Mouse (Mus musculus): ENCODE measurements around the gene Add2. TPM values are rescaled to one million over a fixed set of nuclear protein-coding genes. Genes with fewer than 3 reads are reported as not detected.
A peak's percentile ranks its signal among the peaks of the same experiment; 100 is the strongest.

Add2 gene
- polyA plus RNA-seq, 1 experiment from 2014 or later = 7.0 TPM

GRCm38 (mm10) chr6:86019415-86020237 is 8.9 kb upstream of the Add2 start:
- no peaks in the 10 kb centered on the region for H3K36me3 ChIP-seq
- H3K9ac ChIP-seq = no peak overlapping the region
- H3K27ac ChIP-seq (replicated peaks) = no peak overlapping the region
- 52% methylated on average over 4 of the region's 4 CpGs for WGBS
- no peak overlapping the region for H3K4me2 ChIP-seq (replicated peaks)
- no peak for ATAC-seq (ENCODE audit: insufficient number of reproducible peaks, low FRiP score, low TSS enrichment, low read depth)
- no peaks in the 10 kb centered on the region for H3K4me1 ChIP-seq
- H3K4me3 ChIP-seq (replicated peaks) = no peak overlapping the region
- no peaks in the 10 kb centered on the region for H3K9me3 ChIP-seq (replicated peaks)
- no peaks in the 10 kb centered on the region for H3K27me3 ChIP-seq

- no peak for ATAC-seq (ENCODE audit: insufficient number of reproducible peaks, low FRiP score, low TSS enrichment, low read depth)
- no peaks in the 10 kb centered on the region for H3K9me3 ChIP-seq (replicated peaks)
- H3K36me3 ChIP-seq = no peaks in the 10 kb centered on the region
- no peaks in the 10 kb centered on the region for H3K4me1 ChIP-seq
- WGBS = 35% methylated on average over 3 of the region's 3 CpGs
- no peak overlapping the region for H3K27ac ChIP-seq (replicated peaks)
- no peaks in the 10 kb centered on the region for H3K27me3 ChIP-seq
- no peak overlapping the region for H3K9ac ChIP-seq
- H3K4me2 ChIP-seq (replicated peaks) = no peak overlapping the region
- no peak overlapping the region for H3K4me3 ChIP-seq (replicated peaks)
Observed at GRCm38 (mm10) chr6:86020948-86021347, 7.5 kb upstream of the Add2 start.

GRCm38 (mm10) chr6:86026632-86027292 is 1.7 kb upstream of the Add2 start:
- Histone ChIP-seq H3K27me3 (peaks cover 28% of the 10 kb centered on the region), H3K9me3 (replicated peaks) (no peaks in the 10 kb centered on the region), H3K4me3 (replicated peaks) (no peak overlapping the region), H3K36me3 (no peaks in the 10 kb centered on the region), H3K4me1 (peaks cover 12% of the 10 kb centered on the region), H3K4me2 (replicated peaks) (no peak overlapping the region), H3K27ac (replicated peaks) (no peak overlapping the region), H3K9ac (no peak overlapping the region)
- WGBS = 79% methylated on average over 8 of the region's 8 CpGs
- ATAC-seq (ENCODE audit: insufficient number of reproducible peaks, low FRiP score, low TSS enrichment, low read depth) = no peak

- Histone ChIP-seq H3K36me3 (no peaks in the 10 kb centered on the region), H3K27ac (replicated peaks) (no peak overlapping the region), H3K4me2 (replicated peaks) (peak overlapping the region; percentile 94), H3K27me3 (peaks cover 28% of the 10 kb centered on the region), H3K9me3 (replicated peaks) (no peaks in the 10 kb centered on the region), H3K4me1 (peaks cover 12% of the 10 kb centered on the region), H3K9ac (no peak overlapping the region), H3K4me3 (replicated peaks) (peak overlapping the region; percentile 47)
- ATAC-seq (ENCODE audit: insufficient number of reproducible peaks, low FRiP score, low TSS enrichment, low read depth) = no peak
- WGBS = 54% methylated on average over 2 of the region's 2 CpGs
Observed at GRCm38 (mm10) chr6:86028150-86028549, 331 bp upstream of the Add2 start.

GRCm38 (mm10) chr6:86029323-86029713 is 837 bp downstream of the Add2 start:
- H3K36me3 ChIP-seq = no peaks in the 10 kb centered on the region
- WGBS = 16% methylated on average over 6 of the region's 6 CpGs
- no peak for ATAC-seq (ENCODE audit: insufficient number of reproducible peaks, low FRiP score, low TSS enrichment, low read depth)
- peak overlapping the region; percentile 47 for H3K4me3 ChIP-seq (replicated peaks)
- H3K27me3 ChIP-seq = peaks cover 28% of the 10 kb centered on the region
- H3K9me3 ChIP-seq (replicated peaks) = no peaks in the 10 kb centered on the region
- H3K4me2 ChIP-seq (replicated peaks) = peak overlapping the region; percentile 94
- H3K4me1 ChIP-seq = peaks cover 12% of the 10 kb centered on the region
- H3K9ac ChIP-seq = no peak overlapping the region
- no peak overlapping the region for H3K27ac ChIP-seq (replicated peaks)

- H3K27me3 ChIP-seq = peaks cover 28% of the 10 kb centered on the region
- H3K4me1 ChIP-seq = peaks cover 12% of the 10 kb centered on the region
- H3K9me3 ChIP-seq (replicated peaks) = no peaks in the 10 kb centered on the region
- H3K4me3 ChIP-seq (replicated peaks) = no peak overlapping the region
- H3K9ac ChIP-seq = no peak overlapping the region
- WGBS = 80% methylated on average over 2 of the region's 2 CpGs
- H3K36me3 ChIP-seq = no peaks in the 10 kb centered on the region
- H3K4me2 ChIP-seq (replicated peaks) = no peak overlapping the region
- no peak for ATAC-seq (ENCODE audit: insufficient number of reproducible peaks, low FRiP score, low TSS enrichment, low read depth)
- no peak overlapping the region for H3K27ac ChIP-seq (replicated peaks)
Observed at GRCm38 (mm10) chr6:86031527-86031926, 3.0 kb downstream of the Add2 start.

GRCm38 (mm10) chr6:86033635-86034034 is 5.2 kb downstream of the Add2 start:
- Histone ChIP-seq H3K4me1 (peaks cover 8% of the 10 kb centered on the region), H3K27ac (replicated peaks) (no peak overlapping the region), H3K27me3 (peaks cover 16% of the 10 kb centered on the region), H3K4me3 (replicated peaks) (no peak overlapping the region), H3K4me2 (replicated peaks) (no peak overlapping the region), H3K9ac (no peak overlapping the region), H3K36me3 (no peaks in the 10 kb centered on the region), H3K9me3 (replicated peaks) (no peaks in the 10 kb centered on the region)
- WGBS = 81% methylated on average over 1 of the region's 1 CpGs
- no peak for ATAC-seq (ENCODE audit: insufficient number of reproducible peaks, low FRiP score, low TSS enrichment, low read depth)

- peaks cover 3% of the 10 kb centered on the region; the same call in 1 of the 2 replicates for H3K4me1 ChIP-seq
- H3K4me3 ChIP-seq (replicated peaks) = no peak overlapping the region
- 68% methylated on average over 2 of the region's 2 CpGs for WGBS
- no peaks in the 10 kb centered on the region for H3K9me3 ChIP-seq (replicated peaks)
- ATAC-seq (ENCODE audit: insufficient number of reproducible peaks, low FRiP score, low TSS enrichment, low read depth) = no peak
- no peak overlapping the region for H3K4me2 ChIP-seq (replicated peaks)
- H3K36me3 ChIP-seq = no peaks in the 10 kb centered on the region
- no peak overlapping the region for H3K27ac ChIP-seq (replicated peaks)
- no peak overlapping the region for H3K9ac ChIP-seq
- H3K27me3 ChIP-seq = no peaks in the 10 kb centered on the region
Observed at GRCm38 (mm10) chr6:86038901-86039300, 10.4 kb downstream of the Add2 start.

GRCm38 (mm10) chr6:86040140-86040539 is 11.7 kb downstream of the Add2 start:
- no peak overlapping the region for H3K4me3 ChIP-seq (replicated peaks)
- 44% methylated on average over 1 of the region's 1 CpGs for WGBS

GRCm38 (mm10) chr6:86047510-86047909 is 19.0 kb downstream of the Add2 start:
- no peaks in the 10 kb centered on the region for H3K4me1 ChIP-seq
- 87% methylated on average over 11 of the region's 11 CpGs for WGBS
- no peak overlapping the region for H3K4me3 ChIP-seq (replicated peaks)
- ATAC-seq (ENCODE audit: insufficient number of reproducible peaks, low FRiP score, low TSS enrichment, low read depth) = no peak; the same call in 1 of the 2 replicates
- no peak overlapping the region for H3K9ac ChIP-seq
- H3K27me3 ChIP-seq = no peaks in the 10 kb centered on the region
- H3K27ac ChIP-seq (replicated peaks) = no peak overlapping the region
- no peak overlapping the region for H3K4me2 ChIP-seq (replicated peaks)
- H3K9me3 ChIP-seq (replicated peaks) = no peaks in the 10 kb centered on the region
- H3K36me3 ChIP-seq = no peaks in the 10 kb centered on the region

More at GRCm38 (mm10) chr6:86040140-86040539, 11.7 kb downstream of the Add2 start:
- Histone ChIP-seq H3K4me2 (replicated peaks) (no peak overlapping the region), H3K27ac (replicated peaks) (no peak overlapping the region), H3K27me3 (no peaks in the 10 kb centered on the region), H3K9me3 (replicated peaks) (no peaks in the 10 kb centered on the region), H3K4me1 (peaks cover 3% of the 10 kb centered on the region; the same call in 1 of the 2 replicates), H3K36me3 (no peaks in the 10 kb centered on the region), H3K9ac (no peak overlapping the region)
- no peak for ATAC-seq (ENCODE audit: insufficient number of reproducible peaks, low FRiP score, low TSS enrichment, low read depth)

- no peaks in the 10 kb centered on the region for H3K27me3 ChIP-seq
- 55% methylated on average over 5 of the region's 5 CpGs for WGBS
- H3K4me2 ChIP-seq (replicated peaks) = no peak overlapping the region
- no peak overlapping the region for H3K27ac ChIP-seq (replicated peaks)
- no peaks in the 10 kb centered on the region for H3K4me1 ChIP-seq
- H3K4me3 ChIP-seq (replicated peaks) = no peak overlapping the region
- H3K36me3 ChIP-seq = no peaks in the 10 kb centered on the region
- ATAC-seq (ENCODE audit: insufficient number of reproducible peaks, low FRiP score, low TSS enrichment, low read depth) = no peak
- no peaks in the 10 kb centered on the region for H3K9me3 ChIP-seq (replicated peaks)
- no peak overlapping the region for H3K9ac ChIP-seq
Observed at GRCm38 (mm10) chr6:86048509-86048908, 20.0 kb downstream of the Add2 start.

Data from embryonic facial prominence, embryonic 15.5 days (tissue).